Mouse (Mus musculus): Measurements from ENCODE around the gene Sh3rf3. TPM values are rescaled to one million over a fixed set of nuclear protein-coding genes. Genes with fewer than 3 reads are reported as not detected.

Gene Sh3rf3
- total RNA-seq, 2 experiments from 2014 or later: 99.5 to 101 TPM

DNA sequence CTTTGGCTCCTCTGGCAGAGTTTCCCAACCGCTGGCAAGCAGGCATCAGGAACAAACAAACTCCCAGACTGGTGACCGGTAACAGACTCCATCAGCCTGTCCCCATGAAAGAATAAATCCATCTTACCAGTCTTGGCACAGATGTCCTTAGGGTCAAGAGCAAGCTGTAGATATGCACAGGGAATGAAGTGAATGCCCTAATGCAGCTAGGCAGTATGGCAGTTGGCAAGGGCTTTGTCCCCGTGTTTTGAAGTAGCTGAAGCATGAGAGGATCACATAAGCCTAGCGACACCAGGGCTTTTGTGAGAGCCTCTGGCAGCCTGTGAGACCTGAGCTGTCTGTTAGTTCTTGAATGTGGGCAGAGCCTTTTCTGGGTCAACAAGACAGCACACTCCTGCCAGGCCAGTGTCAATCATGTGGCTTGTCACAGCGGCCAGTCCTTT is 93.9 kb downstream of the Sh3rf3 start:
- DNase-seq: peak; percentile 52
- intact Hi-C loops (cut with DNase I): loop anchor here (5.0 kb wide), 1 partner anchor 95 kb away; the partner anchor contains the start of gene Sh3rf3

DNA sequence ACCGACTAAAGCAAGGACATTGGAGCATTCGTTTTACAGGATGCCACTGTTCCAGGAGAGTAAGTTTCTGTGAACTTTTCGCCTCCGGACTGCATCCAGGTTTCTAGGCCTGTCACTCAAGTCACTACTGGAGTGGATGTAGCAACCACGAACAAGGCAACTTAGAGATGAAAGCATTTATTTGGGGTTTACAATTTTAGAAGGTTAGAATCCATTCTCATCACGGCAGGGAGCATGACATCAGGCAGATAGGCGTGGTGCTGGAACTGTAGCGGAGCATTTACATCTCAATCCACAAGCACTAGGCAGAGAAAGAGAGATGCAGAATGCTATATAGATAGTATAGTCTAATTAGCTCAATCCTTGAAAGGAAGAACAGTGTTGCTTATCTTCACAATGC is 95.3 kb downstream of the Sh3rf3 start:
- intact Hi-C loops (cut with DNase I): loop anchor here (5.0 kb wide), 1 partner anchor 96 kb away; the partner anchor contains the start of gene Sh3rf3

DNA sequence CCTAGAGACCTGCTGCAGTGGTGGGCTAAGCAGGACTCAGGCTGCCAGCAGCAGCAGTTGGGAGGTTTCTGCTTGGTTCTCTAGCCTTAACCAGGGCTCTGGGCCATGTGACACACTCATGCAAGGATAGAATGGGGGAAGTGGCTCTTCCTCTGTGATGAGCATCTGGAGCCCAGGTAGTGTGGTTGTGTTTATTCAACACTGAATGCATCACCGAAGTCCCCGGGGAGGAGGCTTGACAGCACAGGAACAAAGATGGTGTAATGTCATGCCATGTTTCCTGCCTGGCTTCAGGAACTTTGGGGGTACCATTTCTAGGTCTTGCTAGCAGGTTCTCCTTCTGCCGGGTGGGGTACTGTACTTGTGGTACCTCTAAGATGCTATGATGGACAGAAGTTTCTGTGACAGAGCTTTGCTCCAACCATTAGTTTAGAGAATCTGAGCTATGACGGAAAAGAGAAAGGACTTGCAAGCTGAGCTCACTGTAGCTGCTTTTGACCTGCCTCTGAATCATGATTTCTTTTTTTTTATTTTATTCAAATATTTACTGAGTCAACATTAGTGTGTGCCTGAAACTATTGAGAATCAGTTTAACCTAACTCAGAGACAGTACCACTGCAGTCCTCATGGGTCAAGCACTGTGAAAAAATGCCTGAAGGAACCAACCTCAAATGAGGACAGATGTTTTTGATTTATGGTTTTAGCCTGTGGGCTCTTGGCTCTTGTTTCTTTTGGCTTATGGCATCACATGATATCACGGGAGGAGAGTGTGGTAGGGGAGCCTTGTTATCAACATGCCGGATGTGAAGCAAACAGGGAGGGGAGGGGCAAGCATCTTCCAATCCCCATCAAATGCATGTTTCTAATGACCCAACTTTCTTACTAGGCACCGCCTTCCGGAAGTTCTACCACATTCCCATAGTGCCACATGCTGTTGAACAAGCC is 102.4 kb downstream of the Sh3rf3 start:
- DNase-seq: no peak
- intact Hi-C loops (cut with DNase I): no loop called here

More for the DNA sequence above, 95.3 kb downstream of the Sh3rf3 start:
- no peak for DNase-seq

- intact Hi-C loops (cut with DNase I): no loop called here
Observed at GRCm38 (mm10) chr10:58921643-58922188, 108.6 kb downstream of the Sh3rf3 start.

DNA sequence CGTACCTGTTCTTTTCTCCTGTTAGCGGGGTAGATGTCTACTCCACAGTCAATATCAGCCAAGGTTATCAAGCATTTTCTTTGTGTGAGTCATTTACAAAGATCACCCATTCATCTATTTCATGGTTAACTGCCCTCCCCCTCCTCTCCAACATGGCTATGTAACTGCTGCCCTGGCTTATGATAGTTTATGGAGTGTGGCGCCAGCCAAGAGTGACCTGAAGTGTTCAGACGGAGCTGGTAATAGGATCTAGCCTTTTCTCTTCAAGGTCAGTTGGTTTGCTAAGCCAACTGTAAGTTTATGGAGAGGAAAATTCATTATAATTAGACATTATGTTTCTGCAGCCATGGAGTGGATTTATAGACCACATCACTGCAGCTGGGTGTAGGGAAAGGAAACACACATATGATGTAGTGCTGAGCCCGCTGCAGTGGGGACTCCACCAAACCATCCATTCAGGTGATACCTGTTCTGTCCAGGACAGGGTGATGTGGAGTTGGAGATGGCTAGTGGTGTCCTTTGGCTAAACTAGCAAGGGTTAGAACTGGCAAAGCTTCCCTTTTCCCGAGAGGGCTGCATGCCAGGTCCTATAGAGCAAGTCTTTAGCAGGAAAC is 109.2 kb downstream of the Sh3rf3 start:
- no peak for DNase-seq
- intact Hi-C loops (cut with DNase I): no loop called here

More at GRCm38 (mm10) chr10:58921643-58922188, 108.6 kb downstream of the Sh3rf3 start:
- DNase-seq: no peak

- intact Hi-C loops (cut with DNase I): no loop called here
- no peak for DNase-seq
Observed at GRCm38 (mm10) chr10:58922993-58923392, 109.8 kb downstream of the Sh3rf3 start.

- intact Hi-C loops (cut with DNase I): loop anchor here (5.0 kb wide), 1 partner anchor 114 kb away; the partner anchor contains the start of gene Sh3rf3
- DNase-seq: no peak
Observed at GRCm38 (mm10) chr10:58926578-58926977, 113.4 kb downstream of the Sh3rf3 start.

GRCm38 (mm10) chr10:58928952-58929442 is 115.8 kb downstream of the Sh3rf3 start:
- intact Hi-C loops (cut with DNase I): loop anchor here (5.0 kb wide), 1 partner anchor 117 kb away; the partner anchor contains the start of gene Sh3rf3
- peak; percentile 64 for DNase-seq

- intact Hi-C loops (cut with DNase I): no loop called here
Observed at GRCm38 (mm10) chr10:58932151-58932773, 119.1 kb downstream of the Sh3rf3 start.

GRCm38 (mm10) chr10:58935606-58936005 is 122.4 kb downstream of the Sh3rf3 start:
- DNase-seq: peak; percentile 13
- intact Hi-C loops (cut with DNase I): loop anchor here (5.0 kb wide), 1 partner anchor 103 kb away; no protein-coding TSS in a partner anchor

More at GRCm38 (mm10) chr10:58932151-58932773, 119.1 kb downstream of the Sh3rf3 start:
- no peak for DNase-seq

GRCm38 (mm10) chr10:58936441-58936860 is 123.3 kb downstream of the Sh3rf3 start:
- intact Hi-C loops (cut with DNase I): loop anchor here (5.0 kb wide), 1 partner anchor 104 kb away; no protein-coding TSS in a partner anchor
- DNase-seq: peak; percentile 29

DNA sequence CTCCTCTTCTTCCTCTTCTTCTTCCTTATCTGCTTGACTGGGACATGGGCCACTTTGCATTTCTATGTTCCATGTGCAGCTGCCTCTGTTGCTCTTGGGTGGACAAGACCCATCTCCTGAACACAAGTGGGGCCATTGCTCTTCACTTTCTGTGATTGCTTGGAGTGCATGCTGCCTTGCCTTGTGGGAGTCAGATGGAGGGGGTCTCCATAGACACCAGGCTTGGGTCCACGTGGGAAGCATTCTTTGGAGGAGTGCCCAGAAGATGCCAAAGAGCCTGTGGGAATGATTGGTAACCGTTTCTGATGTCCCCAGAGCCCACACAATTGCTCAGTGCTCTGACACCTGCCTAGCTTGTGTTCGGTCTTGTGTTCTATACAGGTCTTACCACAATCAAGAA is 124.4 kb downstream of the Sh3rf3 start:
- intact Hi-C loops (cut with DNase I): loop anchor here (5.0 kb wide), 1 partner anchor 105 kb away; no protein-coding TSS in a partner anchor
- no peak for DNase-seq

DNA sequence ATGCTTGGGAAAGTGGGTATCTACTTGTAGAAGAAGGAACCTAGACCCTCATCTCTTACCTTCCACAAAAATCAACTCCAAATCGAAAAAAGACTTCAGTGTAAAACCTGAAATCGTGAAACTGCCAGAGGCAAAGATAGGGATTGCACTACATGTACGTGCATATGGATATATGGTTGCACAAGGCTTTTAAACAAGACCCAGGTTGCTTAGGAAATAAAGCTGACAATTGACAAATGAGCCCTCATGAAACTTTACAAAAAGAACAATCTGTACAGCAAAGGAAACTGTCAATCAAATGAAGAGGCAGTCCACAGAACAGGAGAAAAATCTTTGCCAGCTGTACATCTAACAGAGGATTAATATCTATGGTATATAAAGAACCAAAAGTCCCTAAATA is 129.7 kb downstream of the Sh3rf3 start:
- DNase-seq: no peak
- intact Hi-C loops (cut with DNase I): no loop called here

- intact Hi-C loops (cut with DNase I): no loop called here
- DNase-seq: no peak
Observed at GRCm38 (mm10) chr10:58943661-58944400, 130.7 kb downstream of the Sh3rf3 start.

- intact Hi-C loops (cut with DNase I): no loop called here
- DNase-seq: no peak
Observed at GRCm38 (mm10) chr10:58944930-58945329, 131.8 kb downstream of the Sh3rf3 start.

DNA sequence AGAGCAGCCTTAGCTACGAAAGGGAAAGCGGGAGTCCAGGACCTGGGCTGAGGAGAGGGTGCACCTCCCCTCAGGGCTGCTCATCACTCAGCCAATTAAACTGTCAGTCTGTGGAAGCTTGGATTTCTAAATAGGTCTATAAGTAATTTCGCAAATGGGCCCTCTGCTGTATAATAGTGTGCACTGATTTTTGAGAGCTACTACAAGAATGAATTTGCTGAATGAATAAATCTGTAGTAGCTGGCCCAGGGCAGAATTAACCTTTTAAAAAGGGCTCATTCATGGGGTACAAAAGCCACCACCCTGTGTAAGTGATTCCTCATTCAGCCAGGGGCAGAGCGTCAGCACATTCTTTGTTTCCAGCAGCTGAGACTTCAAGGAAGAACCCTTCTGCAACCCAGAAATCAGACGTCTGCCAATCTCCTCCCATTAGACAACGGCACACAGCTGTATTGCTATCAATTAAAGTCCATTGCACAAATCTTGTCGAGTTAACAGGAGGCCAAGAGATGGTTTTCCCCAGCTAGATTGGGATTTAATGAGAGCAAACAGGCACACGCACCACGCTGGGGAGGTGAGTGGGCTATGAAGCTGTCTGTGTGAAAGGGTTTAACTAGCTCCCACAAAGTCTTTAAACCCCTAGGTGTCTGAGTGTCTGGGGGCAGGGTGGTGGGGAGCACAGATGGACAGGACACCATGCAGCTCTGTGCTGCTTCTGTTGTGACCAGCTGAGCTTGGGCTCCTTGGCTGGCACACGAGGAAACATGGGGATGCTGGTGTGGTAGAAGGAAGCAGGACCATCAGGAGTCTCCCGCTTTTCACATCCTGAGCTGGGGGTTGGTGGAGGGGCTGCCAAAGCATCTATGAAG is 136.8 kb downstream of the Sh3rf3 start:
- intact Hi-C loops (cut with DNase I): no loop called here
- no peak for DNase-seq

- DNase-seq: no peak
- intact Hi-C loops (cut with DNase I): no loop called here
Observed at GRCm38 (mm10) chr10:58960193-58960592, 147.0 kb downstream of the Sh3rf3 start.

DNA sequence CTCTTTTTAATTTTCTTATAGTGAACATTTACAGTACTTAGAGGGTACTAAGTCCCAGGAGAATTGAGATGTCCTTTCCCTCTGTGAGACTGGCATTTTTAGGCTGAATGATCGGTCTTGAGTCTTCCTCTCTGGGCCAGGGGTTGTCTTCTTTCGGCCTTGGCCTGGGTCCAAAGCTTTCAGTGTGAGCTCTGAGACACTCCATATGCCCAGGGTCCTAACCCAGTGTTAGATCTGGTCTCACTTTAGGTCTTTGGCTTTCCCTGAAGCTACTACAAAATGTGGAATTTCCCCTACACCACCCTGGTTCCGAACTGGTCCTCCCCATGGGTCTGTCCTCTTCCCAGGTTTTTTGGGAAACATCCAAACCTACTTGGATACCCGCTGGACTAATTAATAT is 155.1 kb downstream of the Sh3rf3 start:
- intact Hi-C loops (cut with DNase I): no loop called here
- peak; percentile 41 for DNase-seq

Measured in left cerebral cortex, postnatal 4 days (tissue).